Mouse (Mus musculus): ENCODE measurements around the gene Anapc11. TPM values are rescaled to one million over a fixed set of nuclear protein-coding genes. Genes with fewer than 3 reads are reported as not detected.
A peak's percentile ranks its signal among the peaks of the same experiment; 100 is the strongest.

Gene Anapc11
- total RNA-seq, 1 experiment from 2014 or later: 18.1 TPM

DNA sequence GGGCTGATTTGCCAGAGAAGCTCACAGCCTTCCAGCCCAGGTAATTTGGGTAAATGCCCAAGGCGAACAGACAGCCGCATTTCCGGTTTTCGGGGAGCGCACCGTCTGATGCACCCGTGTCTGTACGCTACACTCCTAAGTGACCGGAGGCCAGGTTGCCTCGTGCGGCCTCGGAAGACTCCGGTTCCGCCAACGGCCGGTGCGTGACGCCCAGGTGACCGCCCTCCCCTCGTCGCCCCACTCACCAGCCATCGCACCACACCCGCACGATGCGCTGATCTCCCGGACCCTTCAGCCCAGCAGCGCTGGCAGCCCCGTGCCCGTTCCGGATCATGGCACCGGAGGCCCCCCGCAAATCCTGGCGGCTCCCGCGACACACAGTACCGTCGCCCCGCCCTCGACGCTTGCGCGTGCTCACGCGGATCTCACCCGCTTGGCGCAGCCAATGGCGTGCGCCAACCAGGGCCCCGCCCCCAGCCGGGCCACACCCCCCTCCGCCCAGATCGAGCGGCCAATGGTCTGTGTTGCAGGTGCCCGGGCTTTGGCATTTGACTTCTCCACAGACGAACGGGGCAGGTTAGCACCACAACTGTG is 19.4 kb downstream of the Anapc11 start, which contains the start of gene Pcyt2:
Gene Pcyt2 (minus strand): TSS at position 418 of the 594 bp plus-strand sequence.
- peak; percentile 94 for ATAC-seq (replicated peaks in 1 of 2; ENCODE audit: insufficient read depth in 1 of 2, low FRiP score in 2 of 2, low TSS enrichment in 1 of 2, low read depth in 1 of 2, poor library complexity in 2 of 2, severe bottlenecking in 2 of 2)

GRCm38 (mm10) chr11:120618619-120619535 is 20.7 kb downstream of the Anapc11 start:
- ATAC-seq (replicated peaks in 1 of 2; ENCODE audit: insufficient read depth in 1 of 2, low FRiP score in 2 of 2, low TSS enrichment in 1 of 2, low read depth in 1 of 2, poor library complexity in 2 of 2, severe bottlenecking in 2 of 2): no peak

GRCm38 (mm10) chr11:120620195-120620594 is 22.0 kb downstream of the Anapc11 start:
- ATAC-seq (replicated peaks in 1 of 2; ENCODE audit: insufficient read depth in 1 of 2, low FRiP score in 2 of 2, low TSS enrichment in 1 of 2, low read depth in 1 of 2, poor library complexity in 2 of 2, severe bottlenecking in 2 of 2): no peak

GRCm38 (mm10) chr11:120622805-120623204 is 24.6 kb downstream of the Anapc11 start:
- ATAC-seq (replicated peaks in 1 of 2; ENCODE audit: insufficient read depth in 1 of 2, low FRiP score in 2 of 2, low TSS enrichment in 1 of 2, low read depth in 1 of 2, poor library complexity in 2 of 2, severe bottlenecking in 2 of 2): no peak

- ATAC-seq (replicated peaks in 1 of 2; ENCODE audit: insufficient read depth in 1 of 2, low FRiP score in 2 of 2, low TSS enrichment in 1 of 2, low read depth in 1 of 2, poor library complexity in 2 of 2, severe bottlenecking in 2 of 2): 0 out of 4 replicates have a peak, but pooled peaks of 1 of the 2 experiments have one; percentile 23
These were observed 25.9 kb downstream of the Anapc11 start for GRCm38 (mm10) chr11:120623961-120624679.

DNA sequence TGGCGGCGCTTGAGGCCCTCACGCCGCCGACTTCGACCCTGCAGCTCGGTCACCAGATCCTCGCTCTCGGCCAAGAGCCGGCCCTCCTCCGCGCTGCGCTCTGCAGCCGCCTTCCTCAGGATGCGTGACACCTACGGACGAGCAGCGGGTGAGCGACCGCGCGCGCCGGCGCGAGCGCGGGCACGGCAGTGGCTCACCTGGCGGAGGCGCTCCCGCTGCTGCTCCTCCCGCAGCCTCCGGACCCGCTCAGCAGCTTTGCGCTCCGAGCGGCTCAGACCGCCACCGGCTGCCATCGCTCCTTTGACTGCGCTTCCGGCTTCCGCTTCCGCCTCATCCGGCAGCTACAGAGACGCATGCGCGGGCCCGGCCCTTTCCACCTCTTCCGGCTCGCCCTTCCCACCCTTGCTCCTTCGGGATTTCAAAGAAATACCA is 26.5 kb downstream of the Anapc11 start:
- peak; percentile 23 to 40; a peak in 2 of 4 replicates for ATAC-seq (replicated peaks in 1 of 2; ENCODE audit: insufficient read depth in 1 of 2, low FRiP score in 2 of 2, low TSS enrichment in 1 of 2, low read depth in 1 of 2, poor library complexity in 2 of 2, severe bottlenecking in 2 of 2)

GRCm38 (mm10) chr11:120625152-120625775 is 27.0 kb downstream of the Anapc11 start, which contains the start of gene Sirt7:
Gene Sirt7, minus strand, starts transcription at chr11:120625240.
- ATAC-seq (replicated peaks in 1 of 2; ENCODE audit: insufficient read depth in 1 of 2, low FRiP score in 2 of 2, low TSS enrichment in 1 of 2, low read depth in 1 of 2, poor library complexity in 2 of 2, severe bottlenecking in 2 of 2): no peak

GRCm38 (mm10) chr11:120626785-120627467 is 28.7 kb downstream of the Anapc11 start:
- ATAC-seq (replicated peaks in 1 of 2; ENCODE audit: insufficient read depth in 1 of 2, low FRiP score in 2 of 2, low TSS enrichment in 1 of 2, low read depth in 1 of 2, poor library complexity in 2 of 2, severe bottlenecking in 2 of 2): no peak

DNA sequence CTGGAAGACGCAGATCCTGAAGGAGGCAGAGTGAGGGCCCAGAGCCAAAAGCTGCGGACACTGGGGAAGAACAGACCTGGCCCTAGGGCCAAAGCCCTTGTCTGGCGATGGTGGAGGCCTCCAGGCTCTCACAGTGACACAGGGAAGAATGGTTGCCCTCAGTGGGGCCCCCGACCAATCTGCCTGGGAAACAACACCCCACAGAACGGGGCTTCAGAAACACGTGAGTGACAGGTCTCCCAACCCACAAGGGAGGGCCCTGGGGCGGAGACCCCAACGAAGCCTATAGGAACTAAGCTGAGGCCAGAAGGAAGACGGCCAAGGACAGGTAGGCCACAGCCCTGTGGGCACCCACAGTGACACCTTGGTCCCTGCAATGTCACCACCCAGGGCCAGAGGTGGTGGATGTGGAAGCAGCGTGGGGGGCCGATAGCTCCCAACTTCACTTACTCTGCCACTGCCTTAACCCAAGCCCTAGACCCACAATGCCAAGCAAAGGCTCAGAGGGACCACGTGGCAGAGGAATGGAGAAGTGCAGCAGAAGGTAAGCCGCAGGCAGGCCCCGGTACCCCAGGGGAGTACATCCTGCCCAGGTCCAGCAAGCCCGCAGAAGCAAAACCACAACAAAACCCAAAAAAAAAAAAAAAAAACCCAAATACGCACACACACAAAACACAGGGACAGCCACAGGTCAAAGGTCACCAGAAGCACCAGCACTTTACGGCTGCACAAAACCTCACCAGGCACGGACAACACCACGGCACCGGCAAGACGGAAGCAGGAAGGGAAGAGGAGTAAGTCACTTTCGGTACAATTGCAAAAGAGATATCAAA is 29.5 kb downstream of the Anapc11 start:
- peak; percentile 53 to 60 for ATAC-seq (replicated peaks in 1 of 2; ENCODE audit: insufficient read depth in 1 of 2, low FRiP score in 2 of 2, low TSS enrichment in 1 of 2, low read depth in 1 of 2, poor library complexity in 2 of 2, severe bottlenecking in 2 of 2)

GRCm38 (mm10) chr11:120628601-120629340 is 30.6 kb downstream of the Anapc11 start:
- no peak for ATAC-seq (replicated peaks in 1 of 2; ENCODE audit: insufficient read depth in 1 of 2, low FRiP score in 2 of 2, low TSS enrichment in 1 of 2, low read depth in 1 of 2, poor library complexity in 2 of 2, severe bottlenecking in 2 of 2)

- ATAC-seq (replicated peaks in 1 of 2; ENCODE audit: insufficient read depth in 1 of 2, low FRiP score in 2 of 2, low TSS enrichment in 1 of 2, low read depth in 1 of 2, poor library complexity in 2 of 2, severe bottlenecking in 2 of 2): peak in 1 of 2 experiments; percentile 43; a peak in 2 of 4 replicates
These were observed 31.1 kb downstream of the Anapc11 start for GRCm38 (mm10) chr11:120629341-120629730.

DNA sequence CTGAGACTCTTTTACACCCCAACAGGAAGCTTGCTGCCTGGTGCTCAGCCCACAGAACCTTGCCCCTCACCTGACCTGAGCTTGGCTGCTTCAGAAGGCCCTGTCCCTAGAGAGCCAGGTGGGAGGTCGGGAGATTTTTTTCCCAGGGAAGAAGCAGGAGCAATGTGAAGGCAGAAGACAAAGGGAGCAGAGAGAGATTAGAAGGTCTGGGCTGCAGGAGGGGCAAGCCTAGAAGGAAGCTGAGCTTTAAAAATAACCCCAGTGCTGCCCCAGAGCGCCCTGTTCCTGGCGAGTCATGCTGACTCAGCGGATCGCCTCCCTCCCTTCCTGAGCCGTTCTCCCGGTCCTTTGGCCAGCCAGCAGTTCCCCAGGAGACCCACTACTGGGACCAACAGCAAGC is 31.7 kb downstream of the Anapc11 start:
- ATAC-seq (replicated peaks in 1 of 2; ENCODE audit: insufficient read depth in 1 of 2, low FRiP score in 2 of 2, low TSS enrichment in 1 of 2, low read depth in 1 of 2, poor library complexity in 2 of 2, severe bottlenecking in 2 of 2): no peak

- peak in 1 of 2 experiments; percentile 36; a peak in 2 of 4 replicates for ATAC-seq (replicated peaks in 1 of 2; ENCODE audit: insufficient read depth in 1 of 2, low FRiP score in 2 of 2, low TSS enrichment in 1 of 2, low read depth in 1 of 2, poor library complexity in 2 of 2, severe bottlenecking in 2 of 2)
These were observed 32.2 kb downstream of the Anapc11 start for GRCm38 (mm10) chr11:120630401-120630871.

- no peak for ATAC-seq (replicated peaks in 1 of 2; ENCODE audit: insufficient read depth in 1 of 2, low FRiP score in 2 of 2, low TSS enrichment in 1 of 2, low read depth in 1 of 2, poor library complexity in 2 of 2, severe bottlenecking in 2 of 2)
These were observed 32.9 kb downstream of the Anapc11 start for GRCm38 (mm10) chr11:120630881-120631725.

All from hematopoietic stem cell, adult 5-6 weeks (primary cell).